Mouse (Mus musculus) hindbrain, embryonic 14.5 days (tissue): ENCODE measurements at regions not wholly inside any gene's neighbourhood (a gene's known extent, or its start where the extent isn't known, plus 50 kb on each side); places are given as distances from the start of the nearest gene placed in this dataset.
A peak's percentile ranks its signal among the peaks of the same experiment; 100 is the strongest.
"Not testable (repeated sequence)": the region's sequence is repeated elsewhere in the genome, so short reads cannot be mapped to it uniquely, and the experiment has no call there.

Source experiments
- ATAC-seq: fragments of 200-750 bp; cut with Nextera tagmentation; 2 replicates; pipeline ENCODE4 v1.8.0; 2017; ENCODE audit warnings: moderate number of reproducible peaks, mild to moderate bottlenecking, moderate TSS enrichment, moderate library complexity; ENCODE audit not compliant: low FRiP score
- DNase-seq: peaks from one replicate; pipeline ENCODE4 v3.0.0-alpha.2; 2015; ENCODE audit warnings: low spot score
- H3K27ac ChIP-seq: fragments of 300-500 bp; sonication (generic); 2 replicates; pipeline ENCODE4 v1.5.1; 2014; ENCODE audit warnings: mild to moderate bottlenecking, moderate library complexity
- H3K27me3 ChIP-seq: fragments of 300-500 bp; sonication (generic); 2 replicates; pipeline ENCODE4 v1.6.1; 2014; ENCODE audit warnings: mild to moderate bottlenecking, low read length, mixed read lengths; ENCODE audit not compliant: control insufficient read depth, insufficient read depth
- H3K36me3 ChIP-seq: fragments of 300-500 bp; sonication (generic); replicated peaks from 2 replicates; pipeline ENCODE4 v1.6.1; 2014; ENCODE audit not compliant: control insufficient read depth, insufficient read depth
- H3K4me1 ChIP-seq: fragments of 300-500 bp; sonication (generic); replicated peaks from 2 replicates; pipeline ENCODE4 v1.6.1; 2014; ENCODE audit warnings: antibody characterized with exemption, low read length, mixed read lengths; ENCODE audit not compliant: control insufficient read depth, insufficient read depth
- H3K4me2 ChIP-seq: fragments of 300-500 bp; sonication (generic); replicated peaks from 2 replicates; pipeline ENCODE4 v1.6.1; 2014; ENCODE audit warnings: mild to moderate bottlenecking, moderate library complexity
- H3K4me3 ChIP-seq: fragments of 300-500 bp; sonication (generic); replicated peaks from 2 replicates; pipeline ENCODE4 v1.5.1; 2014; ENCODE audit warnings: mild to moderate bottlenecking, low read length
- H3K9ac ChIP-seq: fragments of 300-500 bp; sonication (generic); 2 replicates; pipeline ENCODE4 v1.6.1; 2014
- H3K9me3 ChIP-seq: fragments of 300-500 bp; sonication (generic); 2 replicates; pipeline ENCODE4 v1.6.1; 2016; ENCODE audit warnings: low read length; ENCODE audit not compliant: control insufficient read depth
- WGBS: fragments of 180-500 bp; shearing (Covaris S2); extraction: QIAGEN DNeasy Blood & Tissue Kit; methylation state at CpG from one replicate; pipeline ENCODE4 v1.1.7; 2014; 5-methylcytosine and 5-hydroxymethylcytosine counted together

- H3K4me3 ChIP-seq = no peak overlapping the region
- H3K9ac ChIP-seq = no peak overlapping the region
- DNase-seq = no peak
- no peak overlapping the region for H3K27ac ChIP-seq
- no peak for ATAC-seq
- H3K4me2 ChIP-seq = no peak overlapping the region
- H3K9me3 ChIP-seq = no peaks in the 10 kb centered on the region
- H3K27me3 ChIP-seq = no peaks in the 10 kb centered on the region
- H3K36me3 ChIP-seq = no peaks in the 10 kb centered on the region
- 93% methylated on average over 1 of the region's 1 CpGs for WGBS
- no peaks in the 10 kb centered on the region for H3K4me1 ChIP-seq
Measured at GRCm38 (mm10) chr5:42884251-42884650, 348.7 kb upstream of the Cpeb2 start.

GRCm38 (mm10) chr5:42891890-42892289 is 341.1 kb upstream of the Cpeb2 start:
- H3K27me3 ChIP-seq = no peaks in the 10 kb centered on the region
- H3K9ac ChIP-seq = no peak overlapping the region
- peaks cover 7% of the 10 kb centered on the region; the same call in 1 of the 2 replicates for H3K4me1 ChIP-seq
- DNase-seq (peak; percentile 31), ATAC-seq (no peak; the same call in 1 of the 2 replicates)
- 13% methylated on average over 2 of the region's 2 CpGs for WGBS
- H3K27ac ChIP-seq = no peak overlapping the region
- H3K9me3 ChIP-seq = no peaks in the 10 kb centered on the region
- H3K4me2 ChIP-seq = no peak overlapping the region
- H3K4me3 ChIP-seq = no peak overlapping the region
- H3K36me3 ChIP-seq = no peaks in the 10 kb centered on the region

- Histone ChIP-seq H3K9ac (no peak overlapping the region), H3K36me3 (no peaks in the 10 kb centered on the region), H3K9me3 (no peaks in the 10 kb centered on the region), H3K4me2 (no peak overlapping the region), H3K4me1 (no peaks in the 10 kb centered on the region), H3K27ac (no peak overlapping the region), H3K27me3 (no peaks in the 10 kb centered on the region), H3K4me3 (no peak overlapping the region)
- no peak; the same call in 1 of the 2 replicates for ATAC-seq
- WGBS = 61% methylated on average over 3 of the region's 3 CpGs
- DNase-seq = no peak
Measured at GRCm38 (mm10) chr5:42906136-42906535, 326.8 kb upstream of the Cpeb2 start.

GRCm38 (mm10) chr5:42919328-42919727 is 313.6 kb upstream of the Cpeb2 start:
- H3K4me2 ChIP-seq = no peak overlapping the region
- ATAC-seq (no peak), DNase-seq (no peak)
- no peak overlapping the region for H3K4me3 ChIP-seq
- no peaks in the 10 kb centered on the region for H3K9me3 ChIP-seq
- H3K36me3 ChIP-seq = no peaks in the 10 kb centered on the region
- no peak overlapping the region for H3K27ac ChIP-seq
- no peaks in the 10 kb centered on the region for H3K27me3 ChIP-seq
- 79% methylated on average over 3 of the region's 3 CpGs for WGBS
- H3K9ac ChIP-seq = no peak overlapping the region
- H3K4me1 ChIP-seq = no peaks in the 10 kb centered on the region

GRCm38 (mm10) chr5:42932106-42932505 is 300.9 kb upstream of the Cpeb2 start:
- DNase-seq = no peak
- no peak overlapping the region for H3K4me3 ChIP-seq
- H3K27me3 ChIP-seq = no peaks in the 10 kb centered on the region
- H3K9me3 ChIP-seq = no peaks in the 10 kb centered on the region
- no peaks in the 10 kb centered on the region for H3K36me3 ChIP-seq
- H3K4me2 ChIP-seq = no peak overlapping the region
- 90% methylated on average over 2 of the region's 2 CpGs for WGBS
- ATAC-seq = no peak
- no peak overlapping the region for H3K27ac ChIP-seq
- H3K9ac ChIP-seq = no peak overlapping the region
- no peaks in the 10 kb centered on the region for H3K4me1 ChIP-seq

GRCm38 (mm10) chr5:42959296-42959862 is 273.6 kb upstream of the Cpeb2 start:
- 56% methylated on average over 9 of the region's 9 CpGs for WGBS

GRCm38 (mm10) chr5:42966952-42967351 is 266.0 kb upstream of the Cpeb2 start:
- not testable (repeated sequence) for H3K27me3 ChIP-seq, H3K36me3 ChIP-seq, H3K4me3 ChIP-seq, H3K27ac ChIP-seq, ATAC-seq, H3K9ac ChIP-seq, H3K9me3 ChIP-seq, DNase-seq, H3K4me2 ChIP-seq, H3K4me1 ChIP-seq
- WGBS = 98% methylated on average over 2 of the region's 2 CpGs

More at GRCm38 (mm10) chr5:42959296-42959862, 273.6 kb upstream of the Cpeb2 start:
- H3K27ac ChIP-seq = no peak overlapping the region
- no peak overlapping the region for H3K4me3 ChIP-seq
- DNase-seq = no peak
- H3K4me2 ChIP-seq = no peak overlapping the region
- no peaks in the 10 kb centered on the region for H3K4me1 ChIP-seq
- no peak overlapping the region for H3K9ac ChIP-seq
- H3K9me3 ChIP-seq = no peaks in the 10 kb centered on the region
- no peaks in the 10 kb centered on the region for H3K36me3 ChIP-seq
- no peaks in the 10 kb centered on the region for H3K27me3 ChIP-seq
- ATAC-seq = no peak

- no peak overlapping the region for H3K4me2 ChIP-seq
- H3K27ac ChIP-seq = no peak overlapping the region
- no peak overlapping the region for H3K9ac ChIP-seq
- DNase-seq (no peak), ATAC-seq (no peak)
- H3K9me3 ChIP-seq = no peaks in the 10 kb centered on the region
- no peak overlapping the region for H3K4me3 ChIP-seq
- H3K36me3 ChIP-seq = no peaks in the 10 kb centered on the region
- H3K4me1 ChIP-seq = no peaks in the 10 kb centered on the region
- no peaks in the 10 kb centered on the region for H3K27me3 ChIP-seq
Measured at GRCm38 (mm10) chr5:42969209-42969608, 263.8 kb upstream of the Cpeb2 start.

- 74% methylated on average over 3 of the region's 3 CpGs for WGBS
- no peak for ATAC-seq
- H3K4me1 ChIP-seq = no peaks in the 10 kb centered on the region
Measured at GRCm38 (mm10) chr5:42969621-42970020, 263.3 kb upstream of the Cpeb2 start.

GRCm38 (mm10) chr5:42977108-42977507 is 255.9 kb upstream of the Cpeb2 start:
- no peaks in the 10 kb centered on the region for H3K4me1 ChIP-seq
- H3K9ac ChIP-seq = no peak overlapping the region
- H3K27ac ChIP-seq = no peak overlapping the region
- no peak for ATAC-seq
- no peak overlapping the region for H3K4me3 ChIP-seq
- no peaks in the 10 kb centered on the region for H3K27me3 ChIP-seq
- H3K4me2 ChIP-seq = no peak overlapping the region
- H3K9me3 ChIP-seq = no peaks in the 10 kb centered on the region
- H3K36me3 ChIP-seq = no peaks in the 10 kb centered on the region
- no peak for DNase-seq
- WGBS = 86% methylated on average over 4 of the region's 4 CpGs

More at GRCm38 (mm10) chr5:42969621-42970020, 263.3 kb upstream of the Cpeb2 start:
- Histone ChIP-seq H3K9ac (no peak overlapping the region), H3K27ac (no peak overlapping the region), H3K27me3 (no peaks in the 10 kb centered on the region), H3K36me3 (no peaks in the 10 kb centered on the region), H3K4me2 (no peak overlapping the region), H3K9me3 (no peaks in the 10 kb centered on the region), H3K4me3 (no peak overlapping the region)
- no peak for DNase-seq
